Mouse (Mus musculus) limb, embryonic 12.5 days (tissue): Measurements from ENCODE around the gene Gstz1. TPM values are rescaled to one million over a fixed set of nuclear protein-coding genes. Genes with fewer than 3 reads are reported as not detected.

Source experiments
- ATAC-seq: fragments of 200-750 bp; cut with Nextera tagmentation; 2 replicates; pipeline ENCODE4 v1.8.0; 2017; ENCODE audit warnings: low read depth, moderate TSS enrichment; ENCODE audit not compliant: insufficient number of reproducible peaks, insufficient read depth, low FRiP score, low TSS enrichment
- H3K27ac ChIP-seq: fragments of 300-500 bp; sonication (generic); 2 replicates; pipeline ENCODE4 v1.5.1; 2016; ENCODE audit warnings: mild to moderate bottlenecking, moderate library complexity
- H3K27me3 ChIP-seq: fragments of 300-500 bp; sonication (generic); 2 replicates; pipeline ENCODE4 v1.6.1; 2016; ENCODE audit warnings: mild to moderate bottlenecking, moderate library complexity
- H3K36me3 ChIP-seq: fragments of 300-500 bp; sonication (generic); 2 replicates; pipeline ENCODE4 v1.6.1; 2016; ENCODE audit warnings: mild to moderate bottlenecking, moderate library complexity
- H3K4me1 ChIP-seq: fragments of 300-500 bp; sonication (generic); replicated peaks from 2 replicates; pipeline ENCODE4 v1.6.1; 2016
- H3K4me2 ChIP-seq: fragments of 300-500 bp; sonication (generic); 2 replicates; pipeline ENCODE4 v1.6.1; 2016; ENCODE audit warnings: mild to moderate bottlenecking, moderate library complexity
- H3K4me3 ChIP-seq: fragments of 300-500 bp; sonication (generic); replicated peaks from 2 replicates; pipeline ENCODE4 v1.5.1; 2016; ENCODE audit warnings: mild to moderate bottlenecking
- H3K9ac ChIP-seq: fragments of 300-500 bp; sonication (generic); replicated peaks from 2 replicates; pipeline ENCODE4 v1.6.1; 2016; ENCODE audit warnings: mild to moderate bottlenecking, moderate library complexity
- H3K9me3 ChIP-seq: fragments of 300-500 bp; sonication (generic); 2 replicates; pipeline ENCODE4 v1.6.1; 2016; ENCODE audit warnings: mild to moderate bottlenecking, moderate library complexity
- WGBS: fragments of 180-500 bp; shearing (Covaris S2); methylation state at CpG from one replicate; pipeline ENCODE4 v1.1.7; 2016; 5-methylcytosine and 5-hydroxymethylcytosine counted together
- polyA plus RNA-seq: library from polyadenylated mRNA; unstranded; fragments of >200 nt; fragmentation: Nextera tagmentation; extraction: Ambion mirVana; gene quantifications from 2 replicates; pipeline ENCODE4 v1.2.1, GENCODE M21; 2016

Gene Gstz1
- polyA plus RNA-seq: 29.1 and 30.0 TPM in 2 replicates

DNA sequence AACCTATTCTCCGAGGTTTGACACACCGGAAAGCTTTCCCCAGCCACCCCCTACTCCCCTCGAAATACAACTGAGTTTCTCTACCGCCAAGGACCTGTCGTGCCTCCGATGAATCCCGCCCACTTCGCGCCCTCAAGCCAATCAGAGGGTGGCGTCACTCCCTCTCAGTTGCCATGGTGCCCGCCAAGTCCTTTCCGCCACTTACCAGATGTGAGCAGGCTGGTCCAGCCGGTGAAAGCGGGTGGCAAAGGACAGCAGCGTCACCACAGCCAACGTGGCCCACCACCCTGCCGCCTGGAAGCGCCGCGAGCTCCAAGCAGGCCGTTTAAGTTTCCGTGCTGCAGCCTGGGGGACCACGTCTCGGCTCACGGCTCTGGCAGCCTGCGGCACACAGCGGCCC is at the start of gene Gstz1:
TSS of gene Gstz1 (plus strand) at position 200 of the 400 bp plus-strand sequence.
- ATAC-seq: peak; percentile 86
- under 1% methylated on average over 27 of the region's 27 CpGs for WGBS
- H3K4me3 ChIP-seq: peak within 1 kb of the TSS; percentile 82

DNA sequence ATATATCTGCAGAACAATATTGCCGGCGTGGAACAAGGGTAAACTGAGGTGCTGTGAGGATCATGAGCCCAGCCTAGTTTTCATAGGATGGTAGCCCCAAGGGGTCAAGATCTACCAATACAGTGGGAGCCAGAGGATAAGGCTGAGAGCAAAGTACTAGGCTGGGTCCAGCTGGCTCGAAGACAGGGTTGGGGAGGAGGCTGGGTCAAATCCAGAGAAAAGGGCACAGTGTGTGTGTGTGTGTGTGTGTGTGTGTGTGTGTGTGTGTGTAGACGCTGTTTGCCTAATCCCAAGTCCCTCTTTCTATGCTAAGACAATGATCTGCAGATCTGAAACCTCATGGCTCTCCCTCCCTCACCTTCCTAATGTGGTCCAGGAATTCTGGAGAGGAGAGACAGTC is 46.6 kb upstream of the Gstz1 start:
- Histone ChIP-seq H3K4me1 (peaks cover 10% of the 10 kb centered on the region), H3K4me2 (no peak overlapping the region), H3K9me3 (no peaks in the 10 kb centered on the region), H3K36me3 (no peaks in the 10 kb centered on the region), H3K4me3 (no peak overlapping the region), H3K27me3 (peaks cover 66% of the 10 kb centered on the region), H3K27ac (no peak overlapping the region), H3K9ac (no peak overlapping the region)
- ATAC-seq: no peak
- WGBS: 80% methylated on average over 4 of the region's 4 CpGs

More for the DNA sequence above, at the start of gene Gstz1:
- no peaks in the 10 kb centered on the region for H3K27me3 ChIP-seq
- peak within 1 kb of the TSS; percentile 73 for H3K4me2 ChIP-seq
- H3K27ac ChIP-seq: peak within 1 kb of the TSS; percentile 97
- H3K9me3 ChIP-seq: no peaks in the 10 kb centered on the region
- peak within 1 kb of the TSS; percentile 54 for H3K9ac ChIP-seq
- peaks cover 8% of the 10 kb centered on the region; the same call in 1 of the 2 replicates for H3K36me3 ChIP-seq
- H3K4me1 ChIP-seq: peaks cover 15% of the 10 kb centered on the region

DNA sequence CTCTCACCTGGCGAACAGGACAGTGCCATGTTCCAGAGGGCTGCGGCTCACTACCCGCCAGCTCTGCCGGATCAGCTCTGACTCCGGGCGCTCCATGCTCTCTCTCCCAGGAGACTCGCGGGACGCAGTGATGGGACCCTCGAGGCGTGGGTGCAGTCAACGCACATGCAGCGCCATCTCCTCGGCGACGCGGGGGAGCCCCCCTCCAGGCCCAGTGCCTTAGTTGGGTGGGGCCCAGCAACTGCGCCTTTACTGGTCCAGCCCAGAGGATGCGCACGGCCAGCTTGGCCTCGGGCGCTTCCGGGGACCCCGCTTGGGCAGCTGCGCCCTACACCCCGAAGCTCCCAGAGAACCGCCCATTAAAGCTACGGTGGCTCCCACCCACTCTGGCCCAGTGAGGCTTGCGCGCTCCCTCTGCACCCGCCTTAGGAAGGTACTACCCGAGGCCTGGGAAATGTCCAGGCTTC is 44.8 kb upstream of the Gstz1 start, which contains the start of gene Ngb:
TSS of gene Ngb (minus strand) at position 375 of the 467 bp plus-strand sequence.
- H3K27ac ChIP-seq: no peak within 1 kb of the TSS
- peak within 1 kb of the TSS; percentile 31 for H3K9ac ChIP-seq
- no peaks in the 10 kb centered on the region for H3K9me3 ChIP-seq
- no peak for ATAC-seq
- H3K36me3 ChIP-seq: no peaks in the 10 kb centered on the region
- H3K4me1 ChIP-seq: peaks cover 12% of the 10 kb centered on the region
- H3K4me2 ChIP-seq: peak within 1 kb of the TSS; percentile 61
- H3K27me3 ChIP-seq: peaks cover 66% of the 10 kb centered on the region
- 3% methylated on average over 32 of the region's 32 CpGs for WGBS
- peak within 1 kb of the TSS; percentile 34 for H3K4me3 ChIP-seq

DNA sequence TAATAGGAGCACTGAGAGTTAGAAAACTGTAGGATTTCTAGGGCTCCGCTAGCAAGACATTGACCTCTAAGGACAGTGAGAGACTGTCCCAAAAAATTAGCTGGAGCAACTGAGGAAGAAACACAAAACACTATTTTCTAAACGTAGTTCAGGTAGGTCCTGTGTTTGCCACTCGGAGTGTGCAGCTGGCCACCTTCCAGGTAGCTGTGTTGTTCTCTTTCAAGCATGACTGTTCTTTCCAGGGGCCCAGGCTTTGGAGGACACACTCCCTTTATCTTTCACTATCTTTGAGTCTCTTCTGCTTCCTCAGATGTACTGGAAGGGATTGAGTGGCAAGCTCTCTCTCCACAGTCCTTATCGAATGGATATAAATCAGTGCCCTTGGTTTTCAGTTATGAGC is 43.5 kb upstream of the Gstz1 start:
- H3K27ac ChIP-seq: no peak overlapping the region
- H3K9ac ChIP-seq: no peak overlapping the region
- no peak overlapping the region for H3K4me2 ChIP-seq
- no peaks in the 10 kb centered on the region for H3K9me3 ChIP-seq
- H3K4me3 ChIP-seq: no peak overlapping the region
- no peak for ATAC-seq
- 90% methylated on average over 4 of the region's 4 CpGs for WGBS
- H3K27me3 ChIP-seq: peaks cover 56% of the 10 kb centered on the region
- H3K4me1 ChIP-seq: peaks cover 18% of the 10 kb centered on the region
- H3K36me3 ChIP-seq: 0 out of 2 replicates have a peak, but pooled peaks cover 5% of the 10 kb centered on the region

DNA sequence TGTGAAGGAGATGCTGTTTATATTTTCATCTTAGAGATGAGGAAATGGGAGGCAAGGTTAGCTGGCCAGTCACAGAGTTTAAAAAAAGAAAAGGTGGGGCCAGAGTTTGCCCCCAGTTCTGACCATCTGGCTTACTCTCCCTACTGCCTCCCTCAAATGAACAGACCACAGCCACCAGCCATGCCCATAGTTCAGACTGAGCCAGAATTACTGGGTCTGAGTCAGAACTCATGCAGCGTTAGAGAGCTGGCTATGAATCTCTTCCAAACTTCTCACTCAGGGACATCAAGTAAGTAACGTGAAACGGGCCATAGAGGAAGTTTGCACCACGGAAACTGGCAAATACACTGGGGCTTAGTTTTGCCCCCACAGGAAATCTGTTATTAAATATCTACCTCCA is 42.2 kb upstream of the Gstz1 start:
- H3K27me3 ChIP-seq: peaks cover 44% of the 10 kb centered on the region
- peaks cover 7% of the 10 kb centered on the region for H3K36me3 ChIP-seq
- no peak overlapping the region for H3K27ac ChIP-seq
- H3K9me3 ChIP-seq: no peaks in the 10 kb centered on the region
- ATAC-seq: no peak
- no peak overlapping the region for H3K4me3 ChIP-seq
- H3K9ac ChIP-seq: no peak overlapping the region
- H3K4me1 ChIP-seq: peaks cover 18% of the 10 kb centered on the region
- H3K4me2 ChIP-seq: no peak overlapping the region
- WGBS: 85% methylated on average over 4 of the region's 4 CpGs

DNA sequence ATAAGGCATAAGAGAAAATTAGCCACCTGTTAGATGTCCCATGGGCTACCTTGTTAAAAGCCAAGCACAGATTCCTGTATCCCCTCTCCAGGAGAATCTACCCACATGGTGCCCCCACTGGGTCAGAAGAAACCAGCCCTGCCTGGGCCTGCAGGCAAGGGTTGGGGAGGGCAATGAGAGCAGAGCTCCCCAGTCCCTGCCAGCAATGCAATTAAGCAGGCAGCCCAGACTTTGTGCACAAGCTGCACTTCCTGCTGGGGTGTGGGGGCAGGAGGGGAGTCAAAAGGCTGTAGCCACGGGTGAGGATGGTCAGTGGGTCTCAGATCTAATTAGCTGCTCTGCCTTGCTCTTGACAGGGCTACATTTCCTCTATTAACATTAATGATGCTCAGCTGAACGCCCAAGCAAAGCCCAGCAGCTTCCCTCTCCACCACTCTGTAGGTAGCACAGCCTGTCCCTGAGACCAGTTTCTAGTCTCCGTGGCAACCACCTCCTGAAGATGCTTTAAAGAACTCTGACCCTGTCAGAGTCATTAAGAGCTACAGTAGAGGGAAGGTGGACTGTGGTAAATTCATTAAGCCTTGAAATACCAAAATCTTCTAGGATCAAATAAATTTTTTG is 39.5 kb upstream of the Gstz1 start:
- Histone ChIP-seq H3K4me1 (peaks cover 8% of the 10 kb centered on the region), H3K9me3 (no peaks in the 10 kb centered on the region), H3K4me2 (no peak overlapping the region), H3K27ac (0 out of 2 replicates have a peak overlapping the region, but pooled peaks have one; percentile 23), H3K36me3 (peaks cover 27% of the 10 kb centered on the region), H3K4me3 (no peak overlapping the region), H3K27me3 (peaks cover 18% of the 10 kb centered on the region), H3K9ac (no peak overlapping the region)
- WGBS: 24% methylated on average over 3 of the region's 3 CpGs
- no peak for ATAC-seq

DNA sequence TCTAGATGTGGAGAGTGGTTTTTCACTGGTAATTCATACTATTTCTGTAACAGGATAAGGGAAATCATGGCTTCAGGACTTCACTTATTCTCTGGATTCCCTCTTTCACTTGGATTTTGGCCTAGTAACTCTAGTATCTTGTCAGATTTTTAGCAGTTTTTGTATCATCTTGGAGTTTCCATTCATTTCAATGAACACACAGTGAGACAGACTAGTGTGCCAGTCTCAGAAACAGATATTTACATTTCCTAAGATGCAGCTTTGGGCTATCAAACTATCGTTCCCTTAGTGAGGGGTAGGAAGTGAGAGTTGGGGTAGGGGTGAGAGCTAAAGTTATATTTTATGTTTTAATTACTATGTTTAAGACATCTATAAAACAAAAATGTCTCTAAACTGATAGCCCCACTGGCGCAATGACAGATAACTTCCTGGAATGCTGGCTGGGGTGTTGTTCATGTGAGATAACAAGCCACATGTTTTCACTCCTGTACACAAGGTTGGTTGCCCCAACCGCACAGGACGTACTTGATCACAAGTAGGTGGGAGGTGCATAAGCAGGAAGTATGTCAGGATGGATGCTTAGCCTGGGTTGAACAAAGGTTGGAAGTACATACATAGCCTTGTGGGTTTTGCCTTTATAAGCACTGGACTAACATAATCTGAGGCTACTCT is 24.9 kb upstream of the Gstz1 start:
- Histone ChIP-seq H3K27ac (no peak overlapping the region), H3K4me1 (no peaks in the 10 kb centered on the region), H3K27me3 (no peaks in the 10 kb centered on the region), H3K4me2 (no peak overlapping the region), H3K36me3 (peaks cover 53% of the 10 kb centered on the region), H3K9me3 (no peaks in the 10 kb centered on the region), H3K9ac (no peak overlapping the region), H3K4me3 (no peak overlapping the region)
- WGBS: 91% methylated on average over 4 of the region's 4 CpGs
- ATAC-seq: no peak

DNA sequence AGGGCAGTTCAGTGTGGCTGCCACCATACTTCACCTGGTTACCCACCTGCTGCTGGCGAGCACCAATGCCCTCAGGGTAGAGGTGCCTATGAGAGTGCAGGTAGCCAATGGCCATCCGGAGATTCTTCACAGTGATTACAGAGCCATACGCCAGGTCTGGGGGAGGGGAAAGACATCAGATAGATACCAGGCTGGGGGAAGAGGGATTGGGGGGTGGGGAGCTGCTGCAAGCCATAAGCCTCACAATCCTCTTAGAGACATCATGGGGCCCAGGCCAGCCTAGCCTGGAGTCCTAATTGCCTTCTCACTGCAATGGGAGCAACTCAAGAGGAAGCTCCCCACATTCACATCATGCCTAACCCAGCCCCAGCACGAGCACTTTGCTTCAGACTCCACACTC is 19.7 kb upstream of the Gstz1 start:
- Histone ChIP-seq H3K9me3 (no peaks in the 10 kb centered on the region), H3K9ac (no peak overlapping the region), H3K36me3 (peaks cover 52% of the 10 kb centered on the region), H3K27ac (no peak overlapping the region), H3K4me2 (no peak overlapping the region), H3K4me1 (no peaks in the 10 kb centered on the region), H3K4me3 (no peak overlapping the region), H3K27me3 (no peaks in the 10 kb centered on the region)
- WGBS: 70% methylated on average over 4 of the region's 4 CpGs
- ATAC-seq: no peak

DNA sequence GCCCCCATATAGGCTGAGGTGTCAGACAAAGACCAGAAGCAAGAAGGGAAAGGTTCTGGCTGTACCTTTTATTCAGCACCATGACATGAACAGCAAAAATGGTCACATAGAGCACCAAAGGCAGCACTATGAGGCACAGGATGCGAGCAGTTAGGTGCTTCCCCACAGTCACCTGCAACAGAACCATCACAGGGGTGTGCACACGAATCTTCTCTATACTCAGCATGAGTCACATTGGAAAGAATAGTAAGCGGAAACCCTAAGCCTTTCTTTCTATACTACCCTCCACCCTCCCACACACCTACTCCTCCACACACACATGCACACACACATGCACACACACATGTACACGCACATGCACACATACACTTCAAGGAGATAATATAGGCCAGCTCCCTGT is 16.7 kb upstream of the Gstz1 start:
- Histone ChIP-seq H3K9me3 (no peaks in the 10 kb centered on the region), H3K4me3 (no peak overlapping the region), H3K27me3 (no peaks in the 10 kb centered on the region), H3K27ac (no peak overlapping the region), H3K4me1 (no peaks in the 10 kb centered on the region), H3K9ac (no peak overlapping the region), H3K4me2 (no peak overlapping the region), H3K36me3 (peaks cover 48% of the 10 kb centered on the region)
- no peak for ATAC-seq
- 88% methylated on average over 4 of the region's 4 CpGs for WGBS

DNA sequence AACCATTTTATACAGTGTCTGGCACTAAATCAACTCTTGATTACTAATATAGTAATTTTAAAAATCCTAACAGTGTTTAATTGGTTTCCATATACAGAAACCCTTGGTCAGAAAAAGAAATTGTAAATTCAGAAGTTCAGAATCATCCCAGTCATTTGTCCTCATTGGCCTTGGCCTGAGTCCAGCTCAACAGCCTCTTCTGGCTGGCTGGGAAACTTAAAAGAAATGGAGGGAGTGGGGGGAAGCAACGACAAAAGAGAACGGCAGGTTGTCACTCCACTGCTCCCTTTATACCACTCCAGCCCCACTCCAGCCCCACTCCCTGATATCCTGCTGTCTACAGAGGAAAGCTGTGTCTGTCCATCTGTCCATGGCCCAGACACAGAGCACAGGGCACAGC is 15.8 kb upstream of the Gstz1 start:
- H3K4me2 ChIP-seq: no peak overlapping the region
- ATAC-seq: no peak
- H3K9me3 ChIP-seq: no peaks in the 10 kb centered on the region
- H3K4me1 ChIP-seq: no peaks in the 10 kb centered on the region
- 95% methylated on average over 2 of the region's 2 CpGs for WGBS
- H3K27me3 ChIP-seq: no peaks in the 10 kb centered on the region
- H3K4me3 ChIP-seq: no peak overlapping the region
- H3K9ac ChIP-seq: no peak overlapping the region
- H3K36me3 ChIP-seq: peaks cover 52% of the 10 kb centered on the region
- no peak overlapping the region for H3K27ac ChIP-seq

DNA sequence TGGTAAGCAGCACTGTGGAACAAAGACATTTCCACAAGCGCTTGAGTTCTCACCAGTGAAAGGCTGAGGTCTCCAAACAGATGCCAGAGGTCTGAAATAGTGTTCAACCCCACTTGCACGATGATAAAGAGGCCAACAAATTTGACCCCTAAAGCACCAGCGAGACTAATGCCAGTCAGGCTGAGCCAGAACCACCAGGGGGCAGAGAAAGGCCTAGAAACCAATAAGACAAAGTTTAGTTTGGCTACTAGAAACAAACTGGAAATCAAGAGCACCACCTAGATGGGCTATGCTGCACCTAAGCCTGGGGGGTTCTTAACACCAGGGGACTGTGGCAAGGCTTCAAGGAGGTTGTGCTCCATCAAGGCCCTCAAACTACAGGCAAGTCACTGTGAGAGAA is 15.3 kb upstream of the Gstz1 start:
- Histone ChIP-seq H3K9ac (no peak overlapping the region), H3K27me3 (no peaks in the 10 kb centered on the region), H3K4me3 (no peak overlapping the region), H3K27ac (no peak overlapping the region), H3K9me3 (no peaks in the 10 kb centered on the region), H3K4me1 (no peaks in the 10 kb centered on the region), H3K36me3 (peaks cover 53% of the 10 kb centered on the region), H3K4me2 (no peak overlapping the region)
- no peak for ATAC-seq
- 79% methylated on average over 3 of the region's 3 CpGs for WGBS
